Mouse (Mus musculus): ENCODE measurements around the gene Zeb2. TPM values are rescaled to one million over a fixed set of nuclear protein-coding genes. Genes with fewer than 3 reads are reported as not detected.

The Zeb2 gene
- 36.7 and 38.5 TPM in 2 replicates for polyA plus RNA-seq (2014; fragmentation: Nextera tagmentation; extraction: Ambion mirVana)

DNA sequence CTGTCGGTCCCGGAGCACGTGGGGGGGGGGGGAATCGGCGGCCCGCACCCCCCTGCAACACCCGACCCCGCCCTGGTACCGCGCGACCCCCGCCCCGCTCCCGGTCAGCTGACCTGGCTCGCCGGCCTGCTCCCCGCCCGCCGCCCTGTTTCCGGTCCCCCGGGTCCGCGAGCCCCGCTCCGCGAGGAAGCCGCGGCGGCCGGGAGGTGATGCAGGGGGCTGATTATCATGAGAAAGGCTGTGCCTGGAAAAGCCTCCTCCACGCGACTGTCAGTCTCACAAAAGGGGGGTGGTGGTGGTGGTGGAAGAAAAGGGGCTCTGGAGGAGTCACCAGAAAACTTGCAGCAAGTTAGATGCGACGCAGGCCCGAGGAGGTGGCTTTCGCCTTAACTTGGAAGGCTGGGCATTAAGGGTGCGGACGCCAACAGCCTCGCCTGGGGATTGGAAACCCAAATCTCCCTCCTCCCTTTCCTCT is at the start of gene Zeb2:
Zeb2 (minus strand) TSS at position 309 of the 475 bp plus-strand sequence.
- ATAC-seq (replicated peaks; ENCODE audit: insufficient number of reproducible peaks, low FRiP score, low TSS enrichment, low read depth) (peak; percentile 46), DNase-seq (ENCODE audit: low spot score) (peak; percentile 71)
- Histone ChIP-seq H3K4me3 (ENCODE audit: low read depth, low read length) (peak within 1 kb of the TSS; percentile 54), H3K9me3 (replicated peaks; ENCODE audit: control insufficient read depth, low read length) (no peaks in the 10 kb centered on the region), H3K4me1 (ENCODE audit: control insufficient read depth, insufficient read depth, low read length) (no peaks in the 10 kb centered on the region), H3K9ac (replicated peaks; ENCODE audit: low read length) (peak within 1 kb of the TSS; percentile 70), H3K27ac (replicated peaks; ENCODE audit: low read depth, low read length) (peak within 1 kb of the TSS; percentile 75), H3K4me2 (ENCODE audit: low read depth, low read length) (peak within 1 kb of the TSS; percentile 93), H3K36me3 (replicated peaks; ENCODE audit: control insufficient read depth, insufficient read depth, low read depth, low read length) (no peaks in the 10 kb centered on the region), H3K27me3 (ENCODE audit: control insufficient read depth, insufficient read depth, low read length) (no peaks in the 10 kb centered on the region)
- 0% methylated on average over 20 of the region's 39 CpGs for WGBS

DNA sequence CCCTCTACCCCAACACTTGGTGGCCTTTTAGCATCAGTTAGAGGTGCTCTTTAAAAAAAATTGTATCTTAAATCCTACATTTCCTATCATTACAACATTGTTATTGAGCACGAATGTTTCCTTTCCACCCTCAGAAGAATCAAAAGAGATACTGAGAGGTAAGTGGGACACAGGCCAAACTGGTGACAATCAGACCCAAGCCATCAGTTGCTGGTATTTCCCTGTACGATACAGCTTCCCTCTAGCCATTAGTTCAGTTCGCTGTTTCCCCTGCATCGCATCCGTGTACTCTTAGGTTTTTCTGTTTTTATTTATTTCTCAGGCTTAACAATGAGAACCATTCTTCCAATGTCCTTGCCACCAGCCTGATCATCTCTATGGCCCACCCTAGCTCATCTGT is 41.6 kb upstream of the Zeb2 start:
- Histone ChIP-seq H3K4me2 (ENCODE audit: low read depth, low read length) (no peak overlapping the region), H3K4me1 (ENCODE audit: control insufficient read depth, insufficient read depth, low read length) (no peaks in the 10 kb centered on the region), H3K9ac (replicated peaks; ENCODE audit: low read length) (no peak overlapping the region), H3K9me3 (replicated peaks; ENCODE audit: control insufficient read depth, low read length) (no peaks in the 10 kb centered on the region), H3K36me3 (replicated peaks; ENCODE audit: control insufficient read depth, insufficient read depth, low read depth, low read length) (no peaks in the 10 kb centered on the region), H3K4me3 (ENCODE audit: low read depth, low read length) (no peak overlapping the region), H3K27me3 (ENCODE audit: control insufficient read depth, insufficient read depth, low read length) (no peaks in the 10 kb centered on the region), H3K27ac (replicated peaks; ENCODE audit: low read depth, low read length) (no peak overlapping the region)
- ATAC-seq (replicated peaks; ENCODE audit: insufficient number of reproducible peaks, low FRiP score, low TSS enrichment, low read depth) (no peak), DNase-seq (ENCODE audit: low spot score) (no peak)
- 85% methylated on average over 5 of the region's 5 CpGs for WGBS

DNA sequence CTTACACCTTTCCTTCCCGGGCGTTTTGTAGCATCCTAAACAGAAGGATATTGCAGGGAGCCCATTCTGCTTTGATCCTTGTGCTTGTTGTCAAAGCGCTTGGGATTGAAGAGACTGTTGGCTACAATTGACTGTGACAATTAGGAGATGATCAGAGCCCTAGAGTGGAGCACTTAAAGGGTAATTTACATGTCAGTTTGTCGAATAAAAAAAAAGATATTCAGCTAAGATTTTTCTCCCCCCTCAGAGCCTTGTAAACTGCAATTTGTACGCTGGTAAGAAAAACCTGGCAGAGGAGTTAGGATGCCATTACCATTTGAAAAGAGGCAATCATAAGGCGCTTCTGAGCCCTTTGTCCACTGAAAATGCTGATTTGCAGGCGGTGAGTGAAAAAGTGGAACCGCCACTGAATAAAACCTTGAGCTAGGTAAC is 41.2 kb upstream of the Zeb2 start:
- no peaks in the 10 kb centered on the region for H3K36me3 ChIP-seq (replicated peaks; ENCODE audit: control insufficient read depth, insufficient read depth, low read depth, low read length)
- no peaks in the 10 kb centered on the region for H3K9me3 ChIP-seq (replicated peaks; ENCODE audit: control insufficient read depth, low read length)
- ATAC-seq (replicated peaks; ENCODE audit: insufficient number of reproducible peaks, low FRiP score, low TSS enrichment, low read depth) (no peak), DNase-seq (ENCODE audit: low spot score) (no peak)
- H3K27ac ChIP-seq (replicated peaks; ENCODE audit: low read depth, low read length): no peak overlapping the region
- 25% methylated on average over 8 of the region's 8 CpGs for WGBS
- H3K4me2 ChIP-seq (ENCODE audit: low read depth, low read length): no peak overlapping the region
- H3K4me1 ChIP-seq (ENCODE audit: control insufficient read depth, insufficient read depth, low read length): no peaks in the 10 kb centered on the region
- no peaks in the 10 kb centered on the region for H3K27me3 ChIP-seq (ENCODE audit: control insufficient read depth, insufficient read depth, low read length)
- no peak overlapping the region; the same call in 1 of the 2 replicates for H3K9ac ChIP-seq (replicated peaks; ENCODE audit: low read length)
- H3K4me3 ChIP-seq (ENCODE audit: low read depth, low read length): no peak overlapping the region

DNA sequence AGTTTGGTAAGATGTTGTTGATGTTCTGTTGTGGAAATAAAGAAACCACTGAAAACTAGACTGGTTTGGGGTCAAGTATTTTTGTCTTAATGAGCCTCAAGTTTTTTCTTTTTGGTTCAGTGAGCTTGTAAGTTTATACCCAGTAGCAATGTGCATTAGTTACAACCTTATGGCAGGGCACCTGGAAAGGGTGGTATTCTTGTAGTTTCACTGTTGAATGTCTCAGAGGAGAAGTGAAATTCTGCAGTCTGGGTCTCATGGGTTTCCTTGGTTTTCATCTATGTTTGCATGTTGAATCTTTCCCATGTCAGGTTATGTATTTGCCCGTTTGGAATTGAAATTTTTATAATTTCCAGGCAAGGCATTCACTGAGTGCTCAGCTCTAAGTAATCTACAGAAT is 36.1 kb upstream of the Zeb2 start:
- no peak overlapping the region for H3K27ac ChIP-seq (replicated peaks; ENCODE audit: low read depth, low read length)
- H3K9ac ChIP-seq (replicated peaks; ENCODE audit: low read length): no peak overlapping the region
- no peaks in the 10 kb centered on the region for H3K9me3 ChIP-seq (replicated peaks; ENCODE audit: control insufficient read depth, low read length)
- no peak for ATAC-seq (replicated peaks; ENCODE audit: insufficient number of reproducible peaks, low FRiP score, low TSS enrichment, low read depth)
- H3K4me3 ChIP-seq (ENCODE audit: low read depth, low read length): no peak overlapping the region
- H3K27me3 ChIP-seq (ENCODE audit: control insufficient read depth, insufficient read depth, low read length): no peaks in the 10 kb centered on the region
- H3K4me2 ChIP-seq (ENCODE audit: low read depth, low read length): no peak overlapping the region
- no peak for DNase-seq (ENCODE audit: low spot score)
- WGBS: 64% methylated on average over 1 of the region's 1 CpGs
- H3K4me1 ChIP-seq (ENCODE audit: control insufficient read depth, insufficient read depth, low read length): no peaks in the 10 kb centered on the region
- H3K36me3 ChIP-seq (replicated peaks; ENCODE audit: control insufficient read depth, insufficient read depth, low read depth, low read length): no peaks in the 10 kb centered on the region

DNA sequence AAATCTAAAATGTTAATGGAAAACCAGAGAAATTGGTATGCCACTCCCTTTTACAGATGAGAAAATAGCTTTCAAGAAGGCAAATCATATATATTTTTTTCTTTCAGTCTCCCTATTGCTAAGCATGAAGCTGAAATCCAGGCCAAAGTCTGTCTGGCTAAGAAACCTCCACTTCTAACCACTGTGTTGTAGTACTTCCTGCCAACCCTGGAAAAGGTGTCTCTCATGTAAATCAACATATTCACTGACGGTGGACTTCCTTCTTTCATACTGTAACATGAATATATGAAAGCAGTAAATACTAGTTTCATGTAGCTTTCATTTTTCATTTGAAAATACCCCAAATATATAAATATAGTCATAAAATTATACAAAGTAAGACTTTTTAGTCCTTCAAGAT is 26.0 kb upstream of the Zeb2 start:
- no peaks in the 10 kb centered on the region for H3K4me1 ChIP-seq (ENCODE audit: control insufficient read depth, insufficient read depth, low read length)
- no peak overlapping the region for H3K4me2 ChIP-seq (ENCODE audit: low read depth, low read length)
- DNase-seq (ENCODE audit: low spot score): no peak
- no peaks in the 10 kb centered on the region for H3K27me3 ChIP-seq (ENCODE audit: control insufficient read depth, insufficient read depth, low read length)
- H3K4me3 ChIP-seq (ENCODE audit: low read depth, low read length): no peak overlapping the region
- ATAC-seq (replicated peaks; ENCODE audit: insufficient number of reproducible peaks, low FRiP score, low TSS enrichment, low read depth): no peak
- H3K9ac ChIP-seq (replicated peaks; ENCODE audit: low read length): no peak overlapping the region
- H3K9me3 ChIP-seq (replicated peaks; ENCODE audit: control insufficient read depth, low read length): no peaks in the 10 kb centered on the region
- no peak overlapping the region for H3K27ac ChIP-seq (replicated peaks; ENCODE audit: low read depth, low read length)
- whole genome bisulfite sequencing: 82% methylated on average over 1 of the region's 1 CpGs
- no peaks in the 10 kb centered on the region for H3K36me3 ChIP-seq (replicated peaks; ENCODE audit: control insufficient read depth, insufficient read depth, low read depth, low read length)

DNA sequence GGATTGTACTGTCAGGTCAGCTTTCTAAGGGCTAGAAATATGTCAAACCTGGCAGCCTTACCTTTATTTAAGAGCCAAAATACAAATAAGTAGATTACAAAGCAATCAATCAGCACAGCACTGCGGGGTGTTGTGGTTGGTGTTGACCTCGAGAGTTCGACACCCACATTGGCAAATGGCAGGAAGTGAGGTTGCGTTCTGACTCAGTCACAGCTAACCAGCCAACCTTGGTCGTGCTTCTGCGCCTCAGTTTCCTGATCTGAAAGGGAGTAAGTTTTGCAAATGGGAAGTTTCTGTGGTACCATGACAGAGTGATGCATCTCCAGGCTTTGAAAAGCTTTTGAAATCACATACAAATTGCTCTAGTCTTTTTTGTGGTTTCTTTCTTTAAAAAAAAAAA is 21.7 kb upstream of the Zeb2 start:
- WGBS: 81% methylated on average over 6 of the region's 6 CpGs
- Histone ChIP-seq H3K27me3 (ENCODE audit: control insufficient read depth, insufficient read depth, low read length) (no peaks in the 10 kb centered on the region), H3K4me1 (ENCODE audit: control insufficient read depth, insufficient read depth, low read length) (no peaks in the 10 kb centered on the region), H3K27ac (replicated peaks; ENCODE audit: low read depth, low read length) (no peak overlapping the region), H3K9me3 (replicated peaks; ENCODE audit: control insufficient read depth, low read length) (no peaks in the 10 kb centered on the region), H3K36me3 (replicated peaks; ENCODE audit: control insufficient read depth, insufficient read depth, low read depth, low read length) (no peaks in the 10 kb centered on the region), H3K4me2 (ENCODE audit: low read depth, low read length) (no peak overlapping the region), H3K9ac (replicated peaks; ENCODE audit: low read length) (no peak overlapping the region), H3K4me3 (ENCODE audit: low read depth, low read length) (no peak overlapping the region)
- DNase-seq (ENCODE audit: low spot score) (no peak), ATAC-seq (replicated peaks; ENCODE audit: insufficient number of reproducible peaks, low FRiP score, low TSS enrichment, low read depth) (no peak)

DNA sequence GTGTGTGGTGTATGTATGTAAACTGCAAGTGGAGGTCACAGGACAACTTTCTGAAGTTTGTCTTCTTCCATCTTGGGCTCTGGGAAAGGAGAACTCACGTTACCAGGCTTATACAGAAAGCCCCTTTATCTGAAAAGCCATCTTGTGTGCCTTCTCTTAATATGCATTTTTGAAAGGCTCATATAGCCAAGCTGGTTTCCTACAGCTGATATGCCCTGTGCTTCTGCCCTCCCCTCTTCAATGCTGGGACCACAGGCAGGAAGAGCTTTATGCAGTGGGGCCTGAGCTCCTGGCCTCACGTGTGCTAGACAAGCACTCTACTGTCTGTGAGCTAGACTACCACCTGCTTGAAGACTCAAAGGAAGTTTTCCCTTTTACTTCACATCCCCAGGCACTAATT is 19.6 kb upstream of the Zeb2 start:
- WGBS: 57% methylated on average over 2 of the region's 2 CpGs
- no peak for DNase-seq (ENCODE audit: low spot score)
- H3K9ac ChIP-seq (replicated peaks; ENCODE audit: low read length): no peak overlapping the region
- no peaks in the 10 kb centered on the region for H3K36me3 ChIP-seq (replicated peaks; ENCODE audit: control insufficient read depth, insufficient read depth, low read depth, low read length)
- H3K27ac ChIP-seq (replicated peaks; ENCODE audit: low read depth, low read length): no peak overlapping the region
- H3K4me2 ChIP-seq (ENCODE audit: low read depth, low read length): no peak overlapping the region
- no peak for ATAC-seq (replicated peaks; ENCODE audit: insufficient number of reproducible peaks, low FRiP score, low TSS enrichment, low read depth)
- H3K4me1 ChIP-seq (ENCODE audit: control insufficient read depth, insufficient read depth, low read length): no peaks in the 10 kb centered on the region
- no peak overlapping the region for H3K4me3 ChIP-seq (ENCODE audit: low read depth, low read length)
- no peaks in the 10 kb centered on the region for H3K9me3 ChIP-seq (replicated peaks; ENCODE audit: control insufficient read depth, low read length)
- H3K27me3 ChIP-seq (ENCODE audit: control insufficient read depth, insufficient read depth, low read length): no peaks in the 10 kb centered on the region

DNA sequence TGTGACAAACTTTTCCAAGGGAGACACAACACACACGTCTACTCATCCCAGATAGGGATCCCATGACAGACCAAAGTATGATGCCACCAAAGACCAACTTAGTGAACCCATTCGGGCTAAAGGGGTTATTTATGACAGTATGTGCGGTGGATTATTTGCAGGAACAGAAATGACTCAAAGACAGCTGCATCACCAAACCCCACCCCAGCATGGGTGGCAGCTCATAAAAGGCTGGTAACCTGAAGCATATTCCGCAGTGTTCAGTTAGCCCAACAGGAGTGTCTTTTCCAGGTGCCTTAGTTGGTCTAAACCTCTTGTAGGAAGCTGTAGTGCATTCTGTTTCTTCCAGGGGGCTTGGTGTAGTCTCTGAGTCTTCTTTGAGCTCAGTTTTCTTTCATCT is 16.0 kb upstream of the Zeb2 start:
- Histone ChIP-seq H3K4me2 (ENCODE audit: low read depth, low read length) (no peak overlapping the region), H3K36me3 (replicated peaks; ENCODE audit: control insufficient read depth, insufficient read depth, low read depth, low read length) (no peaks in the 10 kb centered on the region), H3K4me1 (ENCODE audit: control insufficient read depth, insufficient read depth, low read length) (no peaks in the 10 kb centered on the region), H3K27me3 (ENCODE audit: control insufficient read depth, insufficient read depth, low read length) (no peaks in the 10 kb centered on the region), H3K27ac (replicated peaks; ENCODE audit: low read depth, low read length) (no peak overlapping the region), H3K4me3 (ENCODE audit: low read depth, low read length) (no peak overlapping the region), H3K9me3 (replicated peaks; ENCODE audit: control insufficient read depth, low read length) (no peaks in the 10 kb centered on the region), H3K9ac (replicated peaks; ENCODE audit: low read length) (no peak overlapping the region)
- no peak for DNase-seq (ENCODE audit: low spot score)
- no peak for ATAC-seq (replicated peaks; ENCODE audit: insufficient number of reproducible peaks, low FRiP score, low TSS enrichment, low read depth)
- WGBS: 90% methylated on average over 4 of the region's 4 CpGs
